Mouse (Mus musculus): Measurements from ENCODE around the gene Ptar1.

GRCm38 (mm10) chr19:23702896-23703295, 15.7 kb downstream of the Ptar1 start:
- TF ChIP-seq SIN3A (IDR thresholded peaks at IDR 0.05; ENCODE audit: low read length) (no peak), CTCF (conservative IDR thresholded peaks at IDR 0.05 in 1 of 2, IDR thresholded peaks at IDR 0.05 in 1 of 2; ENCODE audit: low read depth in 2 of 2, low read length in 2 of 2) (no peak), POLR2A (IDR thresholded peaks at IDR 0.05; ENCODE audit: low read depth, low read length) (no peak)

Measured in CH12.LX (cell line).